Mouse (Mus musculus): ENCODE data around the gene L1td1. TPM values are rescaled to one million over a fixed set of nuclear protein-coding genes. Genes with fewer than 3 reads are reported as not detected.

L1td1 gene
- polyA plus RNA-seq, 1 experiment = 0.03 TPM

- Histone ChIP-seq H3K27ac (ENCODE audit: insufficient read depth, low read length) (no peak overlapping the region), H3K27me3 (ENCODE audit: control insufficient read depth, insufficient read depth, low read length) (no peaks in the 10 kb centered on the region), H3K4me3 (replicated peaks; ENCODE audit: insufficient read depth, low read depth, low read length) (no peak overlapping the region), H3K4me1 (ENCODE audit: control insufficient read depth, insufficient read depth, low read length) (no peaks in the 10 kb centered on the region)
- WGBS = 72% methylated on average over 3 of the region's 3 CpGs
- DNase-seq = no peak
- TF ChIP-seq POLR2A (IDR thresholded peaks at IDR 0.05; ENCODE audit: borderline replicate concordance, insufficient read depth, low read length) = no peak
- no peak for TF ChIP-seq CTCF (IDR thresholded peaks at IDR 0.05; ENCODE audit: borderline replicate concordance, insufficient read depth, low read depth, low read length)
These were observed 16.8 kb downstream of the L1td1 start for GRCm38 (mm10) chr4:98743209-98743905.

DNA sequence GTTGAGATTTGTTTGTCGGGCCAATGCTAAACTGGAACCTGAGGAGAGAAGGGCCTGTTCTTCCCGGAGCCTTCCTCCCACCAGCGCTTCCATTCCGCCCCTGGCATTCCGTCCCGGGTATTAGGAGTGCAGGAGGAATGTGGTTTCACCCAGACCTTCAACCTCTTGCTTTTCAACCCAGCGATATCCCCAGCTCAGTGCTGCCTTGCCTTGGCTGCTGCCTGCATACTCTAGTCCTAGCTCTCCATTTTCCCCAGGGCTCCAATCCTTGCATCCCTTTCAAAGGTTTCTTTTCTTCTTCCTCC is 17.3 kb downstream of the L1td1 start:
- no peak for DNase-seq
- H3K27ac ChIP-seq (ENCODE audit: insufficient read depth, low read length) = no peak overlapping the region
- WGBS = 37% methylated on average over 7 of the region's 7 CpGs
- H3K27me3 ChIP-seq (ENCODE audit: control insufficient read depth, insufficient read depth, low read length) = no peaks in the 10 kb centered on the region
- H3K4me1 ChIP-seq (ENCODE audit: control insufficient read depth, insufficient read depth, low read length) = no peaks in the 10 kb centered on the region
- no peak for TF ChIP-seq POLR2A (IDR thresholded peaks at IDR 0.05; ENCODE audit: borderline replicate concordance, insufficient read depth, low read length)
- no peak for TF ChIP-seq CTCF (IDR thresholded peaks at IDR 0.05; ENCODE audit: borderline replicate concordance, insufficient read depth, low read depth, low read length)
- no peak overlapping the region for H3K4me3 ChIP-seq (replicated peaks; ENCODE audit: insufficient read depth, low read depth, low read length)

DNA sequence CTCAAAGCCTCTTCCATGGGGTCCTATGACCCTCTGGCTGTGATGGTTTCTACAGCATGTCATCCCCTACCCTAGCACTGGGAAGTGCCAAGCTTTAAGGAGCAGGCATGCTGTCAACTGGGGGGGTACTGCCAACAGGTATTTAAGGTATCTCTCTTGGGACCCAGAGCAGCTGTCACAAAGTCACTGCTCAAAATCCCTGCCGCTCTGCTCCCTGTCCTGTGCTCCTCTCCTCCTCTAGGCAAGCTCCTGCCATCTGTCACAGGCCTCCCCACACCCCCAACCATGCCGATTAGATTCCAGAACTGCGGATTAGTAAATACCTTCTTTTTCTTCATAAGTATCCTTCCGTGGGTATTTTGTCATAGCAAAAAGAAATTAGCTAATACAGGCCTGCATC is 27.9 kb downstream of the L1td1 start:
- H3K4me3 ChIP-seq (replicated peaks; ENCODE audit: insufficient read depth, low read depth, low read length) = no peak overlapping the region
- H3K27ac ChIP-seq (ENCODE audit: insufficient read depth, low read length) = no peak overlapping the region
- H3K4me1 ChIP-seq (ENCODE audit: control insufficient read depth, insufficient read depth, low read length) = peaks cover 9% of the 10 kb centered on the region
- H3K27me3 ChIP-seq (ENCODE audit: control insufficient read depth, insufficient read depth, low read length) = no peaks in the 10 kb centered on the region
- DNase-seq = peak; percentile 17 to 46
- 13% methylated on average over 4 of the region's 4 CpGs for WGBS
- TF ChIP-seq CTCF (IDR thresholded peaks at IDR 0.05; ENCODE audit: borderline replicate concordance, insufficient read depth, low read depth, low read length) (no peak), POLR2A (IDR thresholded peaks at IDR 0.05; ENCODE audit: borderline replicate concordance, insufficient read depth, low read length) (no peak)

DNA sequence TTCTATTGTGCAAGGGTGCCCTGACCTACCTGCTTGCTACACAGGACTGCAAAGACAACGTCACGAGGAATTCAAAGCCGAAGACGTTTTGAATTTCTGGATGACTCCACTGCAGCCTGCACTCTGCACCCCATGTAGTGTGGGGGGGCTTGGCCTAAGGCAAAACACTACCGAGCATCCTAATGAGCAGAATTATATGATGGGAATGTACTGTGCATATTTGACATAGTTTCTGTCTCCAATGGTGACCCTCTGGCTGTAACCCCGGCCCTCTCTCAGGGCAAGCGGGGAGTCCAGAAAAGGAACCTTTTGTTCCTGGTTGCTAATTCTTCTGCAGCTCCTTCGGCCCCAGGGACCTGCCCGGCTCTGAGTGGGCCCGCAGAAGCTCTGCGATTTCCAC is 29.6 kb downstream of the L1td1 start:
- no peak for TF ChIP-seq CTCF (IDR thresholded peaks at IDR 0.05; ENCODE audit: borderline replicate concordance, insufficient read depth, low read depth, low read length)
- no peak for TF ChIP-seq POLR2A (IDR thresholded peaks at IDR 0.05; ENCODE audit: borderline replicate concordance, insufficient read depth, low read length)
- DNase-seq = no peak
- H3K4me1 ChIP-seq (ENCODE audit: control insufficient read depth, insufficient read depth, low read length) = peaks cover 9% of the 10 kb centered on the region
- 67% methylated on average over 11 of the region's 11 CpGs for WGBS
- H3K4me3 ChIP-seq (replicated peaks; ENCODE audit: insufficient read depth, low read depth, low read length) = no peak overlapping the region
- H3K27me3 ChIP-seq (ENCODE audit: control insufficient read depth, insufficient read depth, low read length) = no peaks in the 10 kb centered on the region
- no peak overlapping the region for H3K27ac ChIP-seq (ENCODE audit: insufficient read depth, low read length)

- DNase-seq = peak; percentile 20
- Histone ChIP-seq H3K27me3 (ENCODE audit: control insufficient read depth, insufficient read depth, low read length) (no peaks in the 10 kb centered on the region), H3K4me3 (replicated peaks; ENCODE audit: insufficient read depth, low read depth, low read length) (no peak overlapping the region), H3K27ac (ENCODE audit: insufficient read depth, low read length) (no peak overlapping the region), H3K4me1 (ENCODE audit: control insufficient read depth, insufficient read depth, low read length) (peaks cover 9% of the 10 kb centered on the region)
- TF ChIP-seq POLR2A (IDR thresholded peaks at IDR 0.05; ENCODE audit: borderline replicate concordance, insufficient read depth, low read length) (no peak), CTCF (IDR thresholded peaks at IDR 0.05; ENCODE audit: borderline replicate concordance, insufficient read depth, low read depth, low read length) (no peak)
- 23% methylated on average over 4 of the region's 4 CpGs for WGBS
These were observed 31.7 kb downstream of the L1td1 start for GRCm38 (mm10) chr4:98758012-98758821.

DNA sequence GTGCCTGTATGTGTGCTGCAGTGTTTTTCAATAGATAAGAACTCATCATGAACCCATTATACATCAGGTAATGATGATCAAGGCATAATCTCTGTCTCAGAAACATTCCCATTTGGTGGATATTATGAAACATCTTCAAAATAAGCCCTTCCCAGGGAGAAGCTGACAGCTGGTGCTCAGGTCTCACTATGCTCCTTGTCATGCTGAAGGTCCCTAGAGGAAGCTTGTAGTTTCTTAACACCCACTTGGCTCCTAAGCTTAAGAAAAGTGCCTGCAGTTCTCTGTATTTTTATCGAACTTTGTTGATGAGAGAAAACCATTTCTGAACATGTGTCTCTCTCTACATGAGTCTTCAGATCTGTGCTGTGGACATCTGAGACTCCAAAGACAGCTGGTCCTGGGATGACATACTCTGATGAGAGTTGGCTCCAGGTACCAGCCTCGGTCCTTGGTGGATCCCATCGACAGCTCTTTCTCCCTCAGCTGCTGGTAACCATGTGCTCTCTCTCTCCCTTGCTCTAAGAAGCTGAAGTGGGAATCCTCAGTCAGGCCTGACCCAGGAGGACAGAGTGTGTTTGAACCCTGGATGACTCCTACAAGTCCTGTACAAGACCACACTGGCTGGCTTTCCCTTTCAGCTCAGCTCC is 32.5 kb downstream of the L1td1 start:
- no peak for DNase-seq
- no peak overlapping the region for H3K4me3 ChIP-seq (replicated peaks; ENCODE audit: insufficient read depth, low read depth, low read length)
- no peak for TF ChIP-seq POLR2A (IDR thresholded peaks at IDR 0.05; ENCODE audit: borderline replicate concordance, insufficient read depth, low read length)
- TF ChIP-seq CTCF (IDR thresholded peaks at IDR 0.05; ENCODE audit: borderline replicate concordance, insufficient read depth, low read depth, low read length) = no peak
- no peaks in the 10 kb centered on the region for H3K27me3 ChIP-seq (ENCODE audit: control insufficient read depth, insufficient read depth, low read length)
- 27% methylated on average over 3 of the region's 3 CpGs for WGBS
- no peak overlapping the region for H3K27ac ChIP-seq (ENCODE audit: insufficient read depth, low read length)
- peaks cover 9% of the 10 kb centered on the region for H3K4me1 ChIP-seq (ENCODE audit: control insufficient read depth, insufficient read depth, low read length)

GRCm38 (mm10) chr4:98767134-98768133 is 40.9 kb downstream of the L1td1 start:
- H3K4me3 ChIP-seq (replicated peaks; ENCODE audit: insufficient read depth, low read depth, low read length) = no peak overlapping the region
- TF ChIP-seq CTCF (IDR thresholded peaks at IDR 0.05; ENCODE audit: borderline replicate concordance, insufficient read depth, low read depth, low read length) (no peak), POLR2A (IDR thresholded peaks at IDR 0.05; ENCODE audit: borderline replicate concordance, insufficient read depth, low read length) (no peak)
- 83% methylated on average over 14 of the region's 14 CpGs for WGBS

More at GRCm38 (mm10) chr4:98767134-98768133, 40.9 kb downstream of the L1td1 start:
- Histone ChIP-seq H3K4me1 (ENCODE audit: control insufficient read depth, insufficient read depth, low read length) (no peaks in the 10 kb centered on the region), H3K27ac (ENCODE audit: insufficient read depth, low read length) (no peak overlapping the region), H3K27me3 (ENCODE audit: control insufficient read depth, insufficient read depth, low read length) (no peaks in the 10 kb centered on the region)
- DNase-seq = no peak
